Mouse (Mus musculus) CH12.LX (cell line): ENCODE measurements at regions not wholly inside any gene's neighbourhood (a gene's known extent, or its start where the extent isn't known, plus 50 kb on each side); places are given as distances from the start of the nearest gene placed in this dataset.

Experiments
- CHD2 ChIP-seq: IDR thresholded peaks from 2 replicates; pipeline ENCODE4 v1.6.1; 2011; ENCODE audit warnings: low read length, improper control_type of control experiment
- CTCF ChIP-seq, 2 experiments: IDR thresholded peaks in 1 of 2; conservative IDR thresholded peaks in 1 of 2; 2 replicates each; pipeline ENCODE4 v1.5.1; 2011 to 2012; ENCODE audit warnings: low read depth in 2 of 2, low read length in 2 of 2, improper control_type of control experiment in 1 of 2, inconsistent platforms in 1 of 2, mild to moderate bottlenecking in 1 of 2, moderate library complexity in 1 of 2
- E2F4 ChIP-seq: IDR thresholded peaks from 2 replicates; pipeline ENCODE4 v1.6.1; 2011; ENCODE audit warnings: low read depth, low read length, improper control_type of control experiment; ENCODE audit not compliant: insufficient replicate concordance
- EP300 ChIP-seq: IDR thresholded peaks from 2 replicates; pipeline ENCODE4 v1.6.1; 2011; ENCODE audit warnings: low read length, improper control_type of control experiment
- GABPA ChIP-seq: IDR thresholded peaks from 2 replicates; pipeline ENCODE4 v1.6.1; 2012; ENCODE audit warnings: low read depth, low read length, improper control_type of control experiment, inconsistent platforms; ENCODE audit not compliant: insufficient replicate concordance
- POLR2A ChIP-seq: IDR thresholded peaks from 2 replicates; pipeline ENCODE4 v1.6.1; 2011; ENCODE audit warnings: low read depth, mild to moderate bottlenecking, improper control_type of control experiment, low read length
- POLR2AphosphoS2 ChIP-seq: IDR thresholded peaks from 2 replicates; pipeline ENCODE4 v1.6.1; 2011; ENCODE audit warnings: low read depth, low read length, improper control_type of control experiment
- RCOR1 ChIP-seq: conservative IDR thresholded peaks from 2 replicates; pipeline ENCODE4 v1.6.1; 2012; ENCODE audit warnings: low read depth, mild to moderate bottlenecking, inconsistent platforms, low read length, improper control_type of control experiment
- SIN3A ChIP-seq: IDR thresholded peaks from 2 replicates; pipeline ENCODE4 v1.6.1; 2012; ENCODE audit warnings: low read length, improper control_type of control experiment, inconsistent platforms
- SMC3 ChIP-seq: IDR thresholded peaks from 2 replicates; pipeline ENCODE4 v1.6.1; 2011; ENCODE audit warnings: low read depth, low read length, improper control_type of control experiment
- TCF12 ChIP-seq: IDR thresholded peaks from 2 replicates; pipeline ENCODE4 v1.6.1; 2014; ENCODE audit warnings: low read depth, mild to moderate bottlenecking, inconsistent platforms, low read length, improper control_type of control experiment
- ZNF384 ChIP-seq: IDR thresholded peaks from 2 replicates; pipeline ENCODE4 v1.6.1; 2012; ENCODE audit warnings: low read depth, low read length, improper control_type of control experiment, inconsistent platforms

- TF ChIP-seq GABPA: no peak
- TF ChIP-seq CTCF (conservative IDR thresholded peaks at IDR 0.05 in 1 of 2, IDR thresholded peaks at IDR 0.05 in 1 of 2; ENCODE audit: low read depth in 2 of 2, low read length in 2 of 2): no peak
- no peak for TF ChIP-seq POLR2A
- TF ChIP-seq EP300: no peak
- TF ChIP-seq ZNF384: no peak
- no peak for TF ChIP-seq E2F4
- no peak for TF ChIP-seq TCF12
- no peak for TF ChIP-seq RCOR1
- no peak for TF ChIP-seq CHD2
- no peak for TF ChIP-seq SMC3
- TF ChIP-seq SIN3A: no peak
- no peak for TF ChIP-seq POLR2AphosphoS2
Measured at GRCm38 (mm10) chr16:44629296-44630275, 70.9 kb upstream of the Boc start.
